Mouse (Mus musculus): Measurements from ENCODE around the gene Sv2b.
"Not testable (repeated sequence)": the region's sequence is repeated elsewhere in the genome, so short reads cannot be mapped to it uniquely, and the experiment has no call there.

The Sv2b gene

DNA sequence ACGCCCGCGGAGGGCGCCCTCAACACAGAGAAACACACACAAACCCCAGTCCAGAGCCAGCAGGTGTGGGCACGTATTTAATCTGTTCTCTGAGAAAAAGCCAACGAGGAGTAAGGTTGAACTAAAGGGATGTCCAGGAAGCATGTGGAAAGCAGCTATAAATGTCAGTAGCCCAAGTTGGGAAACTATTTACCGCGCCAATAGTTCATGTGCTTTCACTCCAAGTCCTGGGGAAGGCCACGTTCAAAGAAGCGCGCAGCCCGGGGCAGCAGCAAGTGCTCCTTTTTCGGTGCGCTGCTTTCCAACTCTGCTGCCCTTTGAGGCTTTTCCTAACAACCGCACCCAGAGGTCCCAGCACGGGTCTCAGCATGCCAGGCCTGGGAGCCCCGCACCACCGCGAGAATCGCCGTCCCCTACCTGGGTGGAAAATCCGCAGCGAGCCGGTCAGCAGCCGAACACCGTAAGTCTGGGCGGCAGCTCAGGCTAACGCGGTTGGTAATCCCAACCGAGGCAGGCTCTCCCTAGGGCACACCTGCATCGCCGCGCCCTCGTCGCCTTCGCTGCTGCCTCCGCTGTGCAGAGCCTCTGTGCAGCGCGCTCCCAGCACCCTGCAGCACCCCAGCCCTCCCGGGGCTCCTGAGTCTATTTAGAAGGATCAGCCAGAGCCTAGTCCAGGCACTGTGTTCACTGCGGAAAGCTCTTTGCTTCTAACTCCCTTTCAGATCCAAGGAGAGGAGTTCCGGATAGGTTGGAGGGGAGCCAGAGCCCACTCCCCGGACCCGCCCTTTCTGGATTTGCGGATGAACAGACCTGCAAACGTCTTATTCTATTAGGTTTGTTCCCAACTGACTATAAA, at the start of gene Sv2b:
Sv2b (minus strand) TSS at position 806 of the 856 bp plus-strand sequence.
- peak; percentile 84 to 87 for DNase-seq

- DNase-seq, result no peak
Observed at GRCm38 (mm10) chr7:75358284-75358851, 49.3 kb upstream of the Sv2b start.

DNA sequence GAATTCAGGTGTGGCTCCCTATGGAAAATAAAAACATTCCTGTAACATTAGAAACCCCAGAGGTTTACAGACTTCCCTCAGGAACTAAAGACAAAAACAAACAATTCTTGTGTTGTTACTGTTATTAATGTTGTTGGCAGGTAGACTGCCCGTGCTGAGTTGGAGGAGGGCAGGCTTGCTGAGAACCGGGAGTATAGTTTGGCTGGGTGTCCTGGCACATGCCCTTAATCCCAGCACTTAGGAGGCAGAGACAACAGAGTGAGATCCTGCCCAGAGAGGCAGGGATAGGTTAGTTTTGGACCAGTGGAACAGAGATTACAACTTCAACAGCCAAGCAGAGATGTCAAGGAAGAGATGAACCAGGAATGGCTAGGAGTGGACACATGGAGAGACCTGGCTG, 46.5 kb upstream of the Sv2b start:
- DNase-seq, result peak; percentile 76 to 85

GRCm38 (mm10) chr7:75352777-75353374, 43.8 kb upstream of the Sv2b start:
- DNase-seq, result no peak

DNA sequence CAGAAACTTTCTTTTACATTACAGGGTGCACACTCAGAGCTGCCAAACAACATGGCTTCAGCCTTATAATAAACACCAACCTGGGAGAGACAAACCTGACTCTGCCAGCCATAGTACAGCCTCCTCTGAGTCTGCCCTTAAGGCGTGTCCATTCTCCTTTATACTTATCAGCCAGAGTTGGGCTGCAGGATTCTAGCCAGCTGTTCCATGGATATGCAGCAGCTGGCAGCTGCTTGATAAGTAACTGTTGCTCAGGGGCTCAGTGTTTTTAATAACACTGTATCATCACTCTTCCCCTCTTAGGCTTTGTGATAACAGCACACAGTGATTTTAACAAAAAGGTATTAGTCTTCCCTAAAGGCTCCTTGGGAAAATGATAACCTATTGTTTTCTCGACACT, 41.1 kb upstream of the Sv2b start:
- DNase-seq, result no peak

- no peak for DNase-seq
Observed at GRCm38 (mm10) chr7:75332311-75332710, 23.2 kb upstream of the Sv2b start.

DNA sequence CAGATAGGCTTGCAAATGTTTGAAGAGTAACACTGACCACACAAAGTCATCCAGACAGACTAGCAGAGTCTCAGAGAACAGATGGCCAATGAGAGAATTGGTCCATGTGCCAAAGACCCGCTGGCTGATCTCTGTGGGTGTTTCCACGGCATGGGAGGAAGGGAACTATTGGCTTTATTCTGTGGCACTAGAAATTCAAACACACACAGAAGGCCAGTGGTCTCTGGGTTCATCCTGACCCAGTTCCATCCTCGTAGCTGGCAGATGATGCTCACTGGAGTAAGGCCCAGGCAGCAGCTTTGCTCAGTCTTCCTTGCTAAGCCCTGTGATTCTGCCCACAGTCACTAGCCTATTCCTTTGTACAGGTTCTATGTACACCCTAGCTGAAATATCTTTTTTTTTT, 20.7 kb upstream of the Sv2b start:
- DNase-seq, result peak; percentile 93 to 95

- DNase-seq, result peak; percentile 37 to 65
Observed at GRCm38 (mm10) chr7:75328721-75329362, 19.8 kb upstream of the Sv2b start.

DNA sequence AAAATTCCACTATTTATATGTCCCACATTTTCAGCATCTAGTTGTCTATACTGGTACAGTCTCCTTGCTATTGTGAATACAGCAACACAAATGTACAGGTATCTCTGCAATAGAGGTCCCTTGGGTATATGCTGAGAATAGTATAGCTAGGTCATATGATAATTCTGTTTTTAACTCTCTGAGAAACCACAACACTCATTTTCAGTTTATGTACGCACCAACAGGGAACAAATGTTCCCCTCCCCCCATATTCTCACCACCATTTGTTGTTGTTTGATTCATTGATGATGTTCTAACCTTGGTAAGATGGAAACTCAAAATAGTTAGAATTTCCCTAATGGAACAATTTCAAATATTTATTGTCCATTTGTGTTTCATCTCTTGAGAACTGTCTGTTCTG, 16.2 kb upstream of the Sv2b start:
- no peak for DNase-seq

- not testable (repeated sequence) for DNase-seq
Observed at GRCm38 (mm10) chr7:75322742-75323141, 13.7 kb upstream of the Sv2b start.

DNA sequence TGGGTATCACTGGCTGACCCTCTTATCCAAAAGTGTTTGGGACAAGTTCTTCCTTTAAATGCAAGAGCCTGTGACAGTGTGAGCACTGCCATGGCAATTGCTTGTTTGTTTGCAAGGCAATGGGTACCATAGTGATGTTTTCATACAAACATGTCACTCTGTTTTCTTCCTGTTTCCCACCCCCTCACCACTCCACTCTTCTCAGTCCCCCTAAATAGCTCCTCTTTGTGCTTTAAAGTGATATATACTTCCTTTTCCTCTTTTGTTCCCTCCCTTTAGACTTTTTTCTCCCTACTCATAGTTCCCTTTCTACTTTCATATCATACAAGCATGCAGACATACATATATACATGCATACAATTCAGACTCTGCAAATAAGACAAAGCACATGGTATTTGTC, 10.9 kb upstream of the Sv2b start:
- DNase-seq, result no peak

DNA sequence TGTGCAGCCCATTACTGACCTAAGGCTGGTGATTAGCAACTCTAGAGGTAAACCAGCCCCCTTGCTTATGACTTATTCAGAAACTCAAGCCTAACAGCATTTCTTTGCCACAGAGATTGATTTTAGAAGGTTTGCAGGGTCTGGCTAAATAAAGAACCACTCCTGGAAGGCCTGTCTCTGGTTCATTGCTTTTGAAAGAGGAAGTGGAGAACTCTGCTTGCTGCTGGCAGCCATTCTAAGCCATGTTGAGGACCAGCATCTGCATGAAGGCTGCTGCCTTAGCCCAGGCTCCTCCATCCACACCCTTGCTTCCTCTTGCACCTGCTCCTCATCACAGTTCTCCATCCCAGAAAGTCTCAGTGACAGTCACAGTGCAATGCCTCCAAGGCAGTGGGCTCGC, 9.3 kb upstream of the Sv2b start:
- no peak for DNase-seq

- DNase-seq, result no peak
Observed at GRCm38 (mm10) chr7:75314873-75315272, 5.8 kb upstream of the Sv2b start.

DNA sequence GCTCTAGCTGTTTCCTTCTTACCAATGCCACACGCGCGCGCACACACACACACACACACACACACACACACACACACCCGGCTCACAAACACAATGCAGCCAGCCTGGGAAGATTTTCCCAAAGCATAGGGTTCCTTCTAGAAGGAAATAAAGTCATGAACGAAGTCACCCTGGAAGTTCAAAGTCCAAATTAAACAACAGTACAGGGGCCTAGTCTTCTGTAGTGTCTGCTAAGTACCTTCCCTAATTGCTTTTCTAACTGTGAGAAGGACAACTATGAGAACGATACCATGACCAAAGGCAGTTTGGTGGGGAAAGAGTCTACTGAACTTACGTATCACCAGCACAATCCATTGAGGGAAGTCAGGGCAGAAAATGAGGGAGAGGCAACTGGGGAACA, 508 bp upstream of the Sv2b start:
- DNase-seq, result no peak

GRCm38 (mm10) chr7:75308140-75308456, 964 bp downstream of the Sv2b start:
- DNase-seq, result no peak

DNA sequence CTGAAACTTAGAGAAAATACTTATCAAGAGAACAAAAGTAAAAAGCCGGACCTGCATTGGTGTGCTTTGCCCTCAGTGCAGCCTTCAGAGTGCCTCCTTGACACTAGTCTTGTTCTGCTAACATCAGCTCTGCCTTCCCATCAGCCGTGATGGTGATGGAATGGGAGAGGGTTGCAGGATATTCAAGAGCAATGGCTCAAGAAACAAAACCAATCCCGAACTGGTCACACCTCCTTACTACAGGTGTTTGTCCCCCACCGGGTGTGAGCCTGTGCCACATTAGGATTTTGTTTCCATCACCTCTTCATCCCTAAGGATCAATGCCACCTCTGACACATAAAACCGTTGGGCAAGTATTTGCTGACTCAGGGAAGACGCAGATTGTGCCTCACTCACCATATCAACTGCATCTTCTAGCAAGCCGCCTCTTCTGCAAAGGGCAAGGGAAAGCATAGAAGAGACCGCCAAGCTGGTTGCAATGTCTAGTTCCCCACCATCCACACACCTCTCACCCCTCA, 1.4 kb downstream of the Sv2b start:
- peak; percentile 45 to 62 for DNase-seq

DNA sequence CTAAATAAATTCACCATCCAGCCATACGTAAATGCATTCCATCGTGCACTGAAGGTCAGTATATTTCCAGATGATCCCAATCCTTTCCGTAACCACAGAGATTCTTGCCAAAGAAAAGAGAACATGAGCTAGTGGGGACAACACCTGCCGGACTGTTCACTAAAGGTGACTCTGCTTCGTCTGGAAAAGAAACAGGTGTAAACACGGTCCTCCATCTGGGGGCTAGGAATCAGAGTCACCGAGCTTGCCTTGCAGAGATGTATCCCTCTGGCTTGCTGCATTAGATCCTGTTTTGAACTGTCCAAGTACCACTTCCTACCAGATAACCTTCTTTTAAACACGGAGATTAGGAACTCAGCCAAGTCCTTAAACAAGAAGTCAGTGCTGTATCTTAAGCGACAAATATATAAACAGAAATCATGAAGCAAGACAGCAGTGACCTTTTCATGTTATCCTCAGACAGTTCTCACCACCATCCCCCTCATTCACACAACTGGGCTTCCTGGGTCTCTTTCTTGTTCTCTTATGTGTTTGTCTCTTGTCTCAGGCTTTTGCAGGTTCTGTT, 3.1 kb downstream of the Sv2b start:
- no peak for DNase-seq

GRCm38 (mm10) chr7:75302523-75303215, 6.4 kb downstream of the Sv2b start:
- DNase-seq, result peak; percentile 68 to 77

GRCm38 (mm10) chr7:75299245-75299644, 9.8 kb downstream of the Sv2b start:
- peak; percentile 79 to 84 for DNase-seq

DNA sequence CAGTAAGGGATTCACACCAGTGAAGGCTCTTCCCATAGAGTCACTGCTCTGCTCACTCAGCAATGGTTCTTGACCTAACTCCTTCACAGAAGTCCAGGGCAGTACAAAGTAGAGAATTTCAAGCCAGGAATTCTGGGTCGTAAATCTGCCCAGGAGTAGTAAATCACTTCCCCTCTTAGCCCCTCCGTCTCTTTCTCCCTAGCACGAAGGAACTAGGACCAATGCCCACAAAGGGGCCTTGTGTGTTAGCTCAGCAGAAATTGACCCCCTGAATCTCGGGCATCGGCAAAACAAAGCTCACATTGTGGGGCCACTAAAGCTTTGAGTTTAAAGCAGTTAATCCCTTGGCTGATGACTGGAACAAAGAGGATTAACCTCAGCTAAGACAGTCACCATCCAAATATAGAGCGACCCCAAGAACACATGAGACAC, 12.4 kb downstream of the Sv2b start:
- peak in 1 of 2 experiments; percentile 17 for DNase-seq

GRCm38 (mm10) chr7:75295228-75295865, 13.7 kb downstream of the Sv2b start:
- DNase-seq, result peak in 1 of 2 experiments; percentile 40

GRCm38 (mm10) chr7:75292246-75292645, 16.8 kb downstream of the Sv2b start:
- DNase-seq, result peak; percentile 67 to 81

All from cerebellum, postnatal 14 days (tissue).